Mouse (Mus musculus): ENCODE data around the gene Tmigd3. TPM values are rescaled to one million over a fixed set of nuclear protein-coding genes. Genes with fewer than 3 reads are reported as not detected.

The Tmigd3 gene
- polyA plus RNA-seq, 1 experiment from 2014 or later = not detected

- Histone ChIP-seq H3K27ac (ENCODE audit: low read length) (peak overlapping the region; percentile 88), H3K9me3 (ENCODE audit: control insufficient read depth, low read length) (no peaks in the 10 kb centered on the region), H3K27me3 (ENCODE audit: control insufficient read depth, insufficient read depth, low read depth, low read length) (no peaks in the 10 kb centered on the region), H3K4me2 (ENCODE audit: low read depth, low read length) (peak overlapping the region; percentile 25; the same call in 1 of the 2 replicates), H3K9ac (ENCODE audit: low read length) (peak overlapping the region; percentile 38; the same call in 1 of the 2 replicates), H3K4me1 (replicated peaks; ENCODE audit: control insufficient read depth, insufficient read depth, low read length) (peaks cover 18% of the 10 kb centered on the region), H3K36me3 (ENCODE audit: control insufficient read depth, insufficient read depth, low read length) (no peaks in the 10 kb centered on the region), H3K4me3 (ENCODE audit: low read length) (no peak overlapping the region)
- peak; percentile 81 for ATAC-seq (ENCODE audit: low read depth)
- 46% methylated on average over 23 of the region's 23 CpGs for WGBS
These were observed 24.2 kb downstream of the Tmigd3 start for GRCm38 (mm10) chr3:105894601-105895592.

- H3K9ac ChIP-seq (ENCODE audit: low read length) = no peak overlapping the region
- no peak overlapping the region for H3K27ac ChIP-seq (ENCODE audit: low read length)
- H3K27me3 ChIP-seq (ENCODE audit: control insufficient read depth, insufficient read depth, low read depth, low read length) = no peaks in the 10 kb centered on the region
- no peaks in the 10 kb centered on the region for H3K9me3 ChIP-seq (ENCODE audit: control insufficient read depth, low read length)
- no peak for ATAC-seq (ENCODE audit: low read depth)
- peaks cover 18% of the 10 kb centered on the region for H3K4me1 ChIP-seq (replicated peaks; ENCODE audit: control insufficient read depth, insufficient read depth, low read length)
- H3K4me3 ChIP-seq (ENCODE audit: low read length) = no peak overlapping the region
- H3K4me2 ChIP-seq (ENCODE audit: low read depth, low read length) = no peak overlapping the region
- H3K36me3 ChIP-seq (ENCODE audit: control insufficient read depth, insufficient read depth, low read length) = no peaks in the 10 kb centered on the region
- WGBS = 87% methylated on average over 3 of the region's 3 CpGs
These were observed 26.1 kb downstream of the Tmigd3 start for GRCm38 (mm10) chr3:105896811-105897210.

GRCm38 (mm10) chr3:105898325-105898724, 27.6 kb downstream of the Tmigd3 start:
- 65% methylated on average over 2 of the region's 2 CpGs for WGBS
- ATAC-seq (ENCODE audit: low read depth) = no peak
- Histone ChIP-seq H3K27me3 (ENCODE audit: control insufficient read depth, insufficient read depth, low read depth, low read length) (no peaks in the 10 kb centered on the region), H3K4me2 (ENCODE audit: low read depth, low read length) (no peak overlapping the region), H3K9ac (ENCODE audit: low read length) (no peak overlapping the region), H3K9me3 (ENCODE audit: control insufficient read depth, low read length) (no peaks in the 10 kb centered on the region), H3K36me3 (ENCODE audit: control insufficient read depth, insufficient read depth, low read length) (no peaks in the 10 kb centered on the region), H3K4me1 (replicated peaks; ENCODE audit: control insufficient read depth, insufficient read depth, low read length) (peaks cover 16% of the 10 kb centered on the region), H3K27ac (ENCODE audit: low read length) (no peak overlapping the region), H3K4me3 (ENCODE audit: low read length) (no peak overlapping the region)

- 80% methylated on average over 11 of the region's 11 CpGs for WGBS
- Histone ChIP-seq H3K9ac (ENCODE audit: low read length) (no peak overlapping the region), H3K27ac (ENCODE audit: low read length) (no peak overlapping the region), H3K36me3 (ENCODE audit: control insufficient read depth, insufficient read depth, low read length) (no peaks in the 10 kb centered on the region), H3K4me2 (ENCODE audit: low read depth, low read length) (no peak overlapping the region), H3K27me3 (ENCODE audit: control insufficient read depth, insufficient read depth, low read depth, low read length) (no peaks in the 10 kb centered on the region), H3K4me3 (ENCODE audit: low read length) (no peak overlapping the region), H3K9me3 (ENCODE audit: control insufficient read depth, low read length) (no peaks in the 10 kb centered on the region), H3K4me1 (replicated peaks; ENCODE audit: control insufficient read depth, insufficient read depth, low read length) (peaks cover 16% of the 10 kb centered on the region)
- no peak for ATAC-seq (ENCODE audit: low read depth)
These were observed 28.2 kb downstream of the Tmigd3 start for GRCm38 (mm10) chr3:105898861-105899260.

- ATAC-seq (ENCODE audit: low read depth) = peak; percentile 68
- peaks cover 10% of the 10 kb centered on the region for H3K4me1 ChIP-seq (replicated peaks; ENCODE audit: control insufficient read depth, insufficient read depth, low read length)
- H3K9ac ChIP-seq (ENCODE audit: low read length) = no peak overlapping the region
- H3K4me3 ChIP-seq (ENCODE audit: low read length) = no peak overlapping the region
- WGBS = 32% methylated on average over 8 of the region's 8 CpGs
- H3K27ac ChIP-seq (ENCODE audit: low read length) = no peak overlapping the region
- H3K36me3 ChIP-seq (ENCODE audit: control insufficient read depth, insufficient read depth, low read length) = no peaks in the 10 kb centered on the region
- no peaks in the 10 kb centered on the region for H3K27me3 ChIP-seq (ENCODE audit: control insufficient read depth, insufficient read depth, low read depth, low read length)
- no peak overlapping the region for H3K4me2 ChIP-seq (ENCODE audit: low read depth, low read length)
- H3K9me3 ChIP-seq (ENCODE audit: control insufficient read depth, low read length) = no peaks in the 10 kb centered on the region
These were observed 28.9 kb downstream of the Tmigd3 start for GRCm38 (mm10) chr3:105899394-105900147.

- Histone ChIP-seq H3K27ac (ENCODE audit: low read length) (no peak overlapping the region), H3K4me1 (replicated peaks; ENCODE audit: control insufficient read depth, insufficient read depth, low read length) (peaks cover 3% of the 10 kb centered on the region), H3K9ac (ENCODE audit: low read length) (no peak overlapping the region), H3K36me3 (ENCODE audit: control insufficient read depth, insufficient read depth, low read length) (no peaks in the 10 kb centered on the region), H3K4me2 (ENCODE audit: low read depth, low read length) (no peak overlapping the region), H3K27me3 (ENCODE audit: control insufficient read depth, insufficient read depth, low read depth, low read length) (no peaks in the 10 kb centered on the region), H3K4me3 (ENCODE audit: low read length) (no peak overlapping the region), H3K9me3 (ENCODE audit: control insufficient read depth, low read length) (no peaks in the 10 kb centered on the region)
- 74% methylated on average over 6 of the region's 6 CpGs for WGBS
- no peak for ATAC-seq (ENCODE audit: low read depth)
These were observed 29.6 kb downstream of the Tmigd3 start for GRCm38 (mm10) chr3:105900266-105900665.

GRCm38 (mm10) chr3:105900716-105901115, 30.0 kb downstream of the Tmigd3 start:
- Histone ChIP-seq H3K9ac (ENCODE audit: low read length) (no peak overlapping the region), H3K4me2 (ENCODE audit: low read depth, low read length) (no peak overlapping the region), H3K9me3 (ENCODE audit: control insufficient read depth, low read length) (no peaks in the 10 kb centered on the region), H3K4me3 (ENCODE audit: low read length) (no peak overlapping the region), H3K27ac (ENCODE audit: low read length) (no peak overlapping the region), H3K36me3 (ENCODE audit: control insufficient read depth, insufficient read depth, low read length) (no peaks in the 10 kb centered on the region), H3K4me1 (replicated peaks; ENCODE audit: control insufficient read depth, insufficient read depth, low read length) (no peaks in the 10 kb centered on the region), H3K27me3 (ENCODE audit: control insufficient read depth, insufficient read depth, low read depth, low read length) (no peaks in the 10 kb centered on the region)
- 77% methylated on average over 3 of the region's 3 CpGs for WGBS
- no peak for ATAC-seq (ENCODE audit: low read depth)

- no peaks in the 10 kb centered on the region for H3K27me3 ChIP-seq (ENCODE audit: control insufficient read depth, insufficient read depth, low read depth, low read length)
- H3K9ac ChIP-seq (ENCODE audit: low read length) = no peak overlapping the region
- H3K9me3 ChIP-seq (ENCODE audit: control insufficient read depth, low read length) = no peaks in the 10 kb centered on the region
- WGBS = 62% methylated on average over 4 of the region's 4 CpGs
- ATAC-seq (ENCODE audit: low read depth) = no peak
- no peaks in the 10 kb centered on the region for H3K36me3 ChIP-seq (ENCODE audit: control insufficient read depth, insufficient read depth, low read length)
- no peak overlapping the region for H3K4me2 ChIP-seq (ENCODE audit: low read depth, low read length)
- no peaks in the 10 kb centered on the region for H3K4me1 ChIP-seq (replicated peaks; ENCODE audit: control insufficient read depth, insufficient read depth, low read length)
- H3K4me3 ChIP-seq (ENCODE audit: low read length) = no peak overlapping the region
- no peak overlapping the region for H3K27ac ChIP-seq (ENCODE audit: low read length)
These were observed 30.8 kb downstream of the Tmigd3 start for GRCm38 (mm10) chr3:105901468-105901867.

- WGBS = 46% methylated on average over 4 of the region's 4 CpGs
- Histone ChIP-seq H3K9me3 (ENCODE audit: control insufficient read depth, low read length) (no peaks in the 10 kb centered on the region), H3K36me3 (ENCODE audit: control insufficient read depth, insufficient read depth, low read length) (no peaks in the 10 kb centered on the region), H3K4me1 (replicated peaks; ENCODE audit: control insufficient read depth, insufficient read depth, low read length) (no peaks in the 10 kb centered on the region), H3K4me2 (ENCODE audit: low read depth, low read length) (no peak overlapping the region), H3K27me3 (ENCODE audit: control insufficient read depth, insufficient read depth, low read depth, low read length) (no peaks in the 10 kb centered on the region), H3K9ac (ENCODE audit: low read length) (no peak overlapping the region), H3K4me3 (ENCODE audit: low read length) (no peak overlapping the region), H3K27ac (ENCODE audit: low read length) (no peak overlapping the region)
- no peak for ATAC-seq (ENCODE audit: low read depth)
These were observed 33.5 kb downstream of the Tmigd3 start for GRCm38 (mm10) chr3:105904213-105904612.
